Mouse (Mus musculus) liver, embryonic 14.5 days (tissue): ENCODE results near the gene Capn10. TPM values are rescaled to one million over a fixed set of nuclear protein-coding genes. Genes with fewer than 3 reads are reported as not detected.

ENCODE experiments used
- ATAC-seq: fragments of 200-750 bp; cut with Nextera tagmentation; 2 replicates; pipeline ENCODE4 v1.8.0; 2017; ENCODE audit warnings: moderate number of reproducible peaks, mild to moderate bottlenecking, moderate library complexity; ENCODE audit not compliant: insufficient read depth
- DNase-seq, 3 experiments: peaks; one replicate each; pipeline ENCODE4 v3.0.0-alpha.2; 2012 to 2013; ENCODE audit warnings: low read depth in 3 of 3, low spot score in 3 of 3
- H3K27ac ChIP-seq: fragments of 300-500 bp; sonication (generic); 2 replicates; pipeline ENCODE4 v1.5.1; 2014; ENCODE audit warnings: moderate library complexity, mild to moderate bottlenecking, control low read depth, inconsistent platforms
- H3K27me3 ChIP-seq: fragments of 300-500 bp; sonication (generic); 2 replicates; pipeline ENCODE4 v1.6.1; 2014; ENCODE audit warnings: mild to moderate bottlenecking, low read length, moderate library complexity; ENCODE audit not compliant: control insufficient read depth, insufficient read depth
- H3K36me3 ChIP-seq: fragments of 300-500 bp; sonication (generic); replicated peaks from 2 replicates; pipeline ENCODE4 v1.6.1; 2014; ENCODE audit warnings: low read depth; ENCODE audit not compliant: control insufficient read depth, insufficient read depth
- H3K4me1 ChIP-seq, 2 experiments: fragments of 200-500 bp in 1 of 2; fragments of 300-500 bp in 1 of 2; sonication (generic) in 1 of 2; replicated peaks; 2 replicates each; pipeline ENCODE4 v1.6.1; 2012 to 2014; ENCODE audit warnings: antibody characterized with exemption in 1 of 2, inconsistent platforms in 1 of 2, low read length in 1 of 2; ENCODE audit not compliant: control insufficient read depth in 2 of 2, insufficient read depth in 2 of 2
- H3K4me2 ChIP-seq: fragments of 300-500 bp; sonication (generic); 2 replicates; pipeline ENCODE4 v1.6.1; 2014; ENCODE audit warnings: low read depth, mild to moderate bottlenecking, control low read depth, moderate library complexity
- H3K4me3 ChIP-seq, 2 experiments: fragments of 200-500 bp in 1 of 2; fragments of 300-500 bp in 1 of 2; sonication (generic) in 1 of 2; 2 replicates each; pipeline ENCODE4 v1.5.1; 2012 to 2014; ENCODE audit warnings: low read depth in 2 of 2, low read length in 2 of 2, mild to moderate bottlenecking in 2 of 2, control low read depth in 1 of 2, inconsistent platforms in 1 of 2, moderate library complexity in 1 of 2; ENCODE audit not compliant: insufficient read depth in 1 of 2
- H3K9ac ChIP-seq: fragments of 300-500 bp; sonication (generic); replicated peaks from 2 replicates; pipeline ENCODE4 v1.6.1; 2014; ENCODE audit warnings: mild to moderate bottlenecking, control low read depth, moderate library complexity
- H3K9me3 ChIP-seq: fragments of 300-500 bp; sonication (generic); 2 replicates; pipeline ENCODE4 v1.6.1; 2016; ENCODE audit warnings: low read length, mixed read lengths; ENCODE audit not compliant: control insufficient read depth
- CTCF ChIP-seq: IDR thresholded peaks from 2 replicates; pipeline ENCODE4 v1.5.1; 2016; ENCODE audit warnings: antibody characterized with exemption, low read depth, control low read depth
- EP300 ChIP-seq: IDR thresholded peaks from 2 replicates; pipeline ENCODE4 v1.6.1; 2016; ENCODE audit warnings: antibody characterized with exemption, low read depth
- WGBS: fragments of 180-500 bp; shearing (Covaris S2); extraction: QIAGEN DNeasy Blood & Tissue Kit; methylation state at CpG from one replicate; pipeline ENCODE4 v1.1.7; 2014; ENCODE audit not compliant: insufficient replicate concordance; 5-methylcytosine and 5-hydroxymethylcytosine counted together
- polyA plus RNA-seq, 2 experiments: library from polyadenylated mRNA; depleted of rRNA in 1 of 2; stranded (reverse) in 1 of 2; unstranded in 1 of 2; fragments of >200 nt; fragmentation: Nextera tagmentation in 1 of 2; extraction: Ambion mirVana in 1 of 2; gene quantifications; 2 replicates each; pipeline versions ENCODE4 v1.2.1 to v1.2.3; 2012 to 2014

The Capn10 gene
- polyA plus RNA-seq, 2 experiments, result 7.4 to 9.1 TPM

GRCm38 (mm10) chr1:92971879-92972795, 38.0 kb downstream of the Capn10 start:
- H3K36me3 ChIP-seq, result no peaks in the 10 kb centered on the region
- no peaks in the 10 kb centered on the region for H3K9me3 ChIP-seq
- H3K4me2 ChIP-seq, result no peak overlapping the region
- no peaks in the 10 kb centered on the region for H3K27me3 ChIP-seq
- DNase-seq (peak in 1 of 3 experiments; percentile 27), ATAC-seq (no peak)
- H3K4me1 ChIP-seq, result no peaks in the 10 kb centered on the region
- TF ChIP-seq EP300 (no peak), CTCF (no peak)
- 36% methylated on average over 7 of the region's 7 CpGs for WGBS
- H3K27ac ChIP-seq, result no peak overlapping the region
- no peak overlapping the region for H3K9ac ChIP-seq
- H3K4me3 ChIP-seq, result no peak overlapping the region

GRCm38 (mm10) chr1:92972854-92973253, 38.7 kb downstream of the Capn10 start:
- 23% methylated on average over 1 of the region's 1 CpGs for WGBS
- Histone ChIP-seq H3K36me3 (no peaks in the 10 kb centered on the region), H3K4me2 (no peak overlapping the region), H3K9me3 (no peaks in the 10 kb centered on the region), H3K4me3 (no peak overlapping the region), H3K9ac (no peak overlapping the region), H3K27ac (no peak overlapping the region), H3K4me1 (no peaks in the 10 kb centered on the region), H3K27me3 (no peaks in the 10 kb centered on the region)
- peak in 2 of 3 experiments; percentile 14 for DNase-seq
- ATAC-seq, result no peak
- TF ChIP-seq EP300, result no peak
- TF ChIP-seq CTCF, result no peak

GRCm38 (mm10) chr1:92976141-92976566, 42.0 kb downstream of the Capn10 start:
- H3K27ac ChIP-seq, result no peak overlapping the region
- H3K27me3 ChIP-seq, result no peaks in the 10 kb centered on the region
- H3K9ac ChIP-seq, result no peak overlapping the region
- no peak overlapping the region for H3K4me3 ChIP-seq
- H3K4me1 ChIP-seq, result no peaks in the 10 kb centered on the region
- ATAC-seq, result no peak
- H3K4me2 ChIP-seq, result no peak overlapping the region
- H3K9me3 ChIP-seq, result no peaks in the 10 kb centered on the region
- WGBS, result 53% methylated on average over 6 of the region's 6 CpGs
- TF ChIP-seq CTCF, result no peak
- no peak for TF ChIP-seq EP300
- DNase-seq, result no peak
- no peaks in the 10 kb centered on the region for H3K36me3 ChIP-seq

- Histone ChIP-seq H3K4me3 (no peak overlapping the region), H3K4me2 (no peak overlapping the region), H3K27ac (no peak overlapping the region), H3K36me3 (no peaks in the 10 kb centered on the region), H3K27me3 (no peaks in the 10 kb centered on the region), H3K9me3 (no peaks in the 10 kb centered on the region), H3K4me1 (0 out of 4 replicates have a peak, but pooled peaks cover 0 to 2% of the 10 kb centered on the region in 2 experiments), H3K9ac (no peak overlapping the region)
- ATAC-seq (no peak), DNase-seq (no peak)
- TF ChIP-seq EP300 (no peak), CTCF (no peak)
- 39% methylated on average over 7 of the region's 7 CpGs for WGBS
Observed at GRCm38 (mm10) chr1:92978645-92979044, 44.5 kb downstream of the Capn10 start.

- TF ChIP-seq EP300 (no peak), CTCF (no peak)
- no peaks in the 10 kb centered on the region for H3K27me3 ChIP-seq
- DNase-seq (no peak), ATAC-seq (no peak)
- no peaks in the 10 kb centered on the region for H3K9me3 ChIP-seq
- no peak overlapping the region for H3K9ac ChIP-seq
- H3K4me1 ChIP-seq, result 0 out of 4 replicates have a peak, but pooled peaks cover 0 to 2% of the 10 kb centered on the region in 2 experiments
- 46% methylated on average over 11 of the region's 11 CpGs for WGBS
- no peak overlapping the region for H3K4me3 ChIP-seq
- no peaks in the 10 kb centered on the region for H3K36me3 ChIP-seq
- no peak overlapping the region for H3K27ac ChIP-seq
- H3K4me2 ChIP-seq, result no peak overlapping the region
Observed at GRCm38 (mm10) chr1:92979073-92979602, 45.0 kb downstream of the Capn10 start.
